Mouse (Mus musculus) layer of hippocampus, adult 8-10 months (tissue): Measurements from ENCODE around the gene Ecm2. TPM values are rescaled to one million over a fixed set of nuclear protein-coding genes. Genes with fewer than 3 reads are reported as not detected.

Experiments
- DNase-seq, 2 experiments: peaks; one replicate each; pipeline ENCODE4 v3.0.0; 2022; ENCODE audit warnings: low spot score in 2 of 2
- total RNA-seq, 4 experiments: library from RNA; stranded (reverse); gene quantifications; 2 replicates each; pipeline ENCODE4 v1.2.4; 2022

Gene Ecm2
- total RNA-seq, 4 experiments from 2014 or later: 6.6 to 9.4 (median 7.3) TPM

DNA sequence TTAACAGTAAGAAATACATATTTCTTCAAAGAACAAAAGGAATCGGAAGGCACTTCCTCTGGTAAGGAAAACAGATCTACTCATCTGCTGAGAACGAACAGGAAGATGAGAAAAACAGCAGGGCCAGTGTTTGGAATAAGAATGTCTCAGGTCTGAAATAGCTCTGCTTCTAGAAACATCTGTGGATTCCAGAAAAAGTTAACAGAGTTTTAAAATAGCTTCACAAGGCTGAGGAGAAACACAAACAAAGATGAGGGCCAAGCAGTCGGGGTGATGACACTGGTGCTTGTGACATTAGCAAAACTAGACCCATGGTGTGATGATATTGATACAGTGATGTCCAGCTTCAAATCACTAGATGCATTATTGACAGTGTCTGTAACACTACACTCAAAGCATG, 2.6 kb downstream of the Ecm2 start:
- no peak for DNase-seq

DNA sequence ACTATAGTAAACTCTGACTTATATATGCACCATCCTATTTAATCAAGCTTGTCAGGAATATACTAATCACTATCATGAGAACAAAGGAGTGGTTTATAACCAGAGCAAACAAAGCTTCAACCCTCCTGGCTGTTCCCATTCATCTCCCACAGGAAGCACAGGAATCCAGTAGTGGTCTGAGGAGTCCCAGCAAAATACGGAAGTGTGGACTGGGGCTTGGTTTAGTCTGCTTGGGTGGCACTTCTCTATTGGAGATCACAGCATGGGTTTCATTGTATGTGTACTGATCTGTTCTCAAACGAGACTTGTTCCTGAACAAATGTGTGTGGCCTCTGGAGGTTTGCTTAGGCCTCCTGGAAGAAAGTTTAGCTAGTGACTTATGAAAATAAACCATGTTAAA, 14.2 kb downstream of the Ecm2 start:
- DNase-seq: no peak

DNA sequence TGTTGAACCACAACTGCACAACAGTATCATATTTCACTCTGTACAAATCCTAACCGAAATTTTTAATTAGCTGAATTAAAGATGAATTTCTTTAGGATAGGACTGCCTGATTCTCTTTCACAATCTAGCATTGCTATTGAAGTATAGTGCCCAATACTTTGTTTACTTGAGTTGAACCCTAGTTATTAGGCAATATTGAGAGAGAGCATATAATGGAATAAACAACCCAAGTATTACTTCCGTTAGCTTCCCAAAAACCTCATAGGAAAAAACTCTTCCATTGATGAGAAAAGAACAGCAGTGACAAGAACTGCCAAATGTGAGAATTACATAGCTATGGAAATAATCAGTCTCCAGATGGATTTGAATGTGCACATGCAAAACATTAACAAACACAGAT, 21.6 kb downstream of the Ecm2 start:
- no peak for DNase-seq

DNA sequence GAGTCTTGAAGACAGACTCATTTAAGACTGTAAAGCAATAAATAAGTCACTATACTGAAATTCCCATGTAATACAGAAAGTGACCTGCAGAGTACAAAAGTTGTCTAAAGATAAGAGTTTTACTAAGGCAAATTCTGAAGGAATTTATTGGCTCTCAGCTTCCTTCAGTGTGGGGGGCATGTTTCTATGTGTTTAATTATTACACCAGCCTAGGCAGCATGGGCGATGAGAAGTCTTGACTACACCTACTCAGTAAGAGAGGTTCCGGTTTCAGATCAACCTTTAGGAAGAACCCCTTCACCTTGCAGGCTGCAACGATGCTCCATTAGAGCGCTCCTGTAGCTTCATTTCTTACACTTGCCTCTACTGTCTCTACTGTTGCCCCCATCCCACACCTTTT, 26.0 kb downstream of the Ecm2 start:
- no peak for DNase-seq

DNA sequence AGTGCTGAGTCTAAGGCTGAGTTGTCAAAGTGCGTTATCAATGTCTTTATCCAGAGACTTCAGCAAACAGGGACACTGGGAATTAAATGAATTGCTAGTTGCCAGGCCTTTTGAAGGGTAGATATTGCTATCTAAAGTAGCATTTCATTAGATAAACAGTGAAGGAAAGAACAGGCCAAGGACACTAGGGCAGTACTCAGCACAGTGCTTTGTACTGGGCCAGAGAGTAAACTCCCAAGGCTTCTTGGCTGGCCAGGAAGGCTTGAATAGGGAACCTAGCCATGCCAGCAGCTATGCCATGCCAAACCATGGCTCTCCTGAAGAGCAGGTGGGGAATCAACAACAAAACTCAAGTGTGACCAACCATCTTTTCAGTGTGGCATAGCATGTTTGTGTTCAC, 32.3 kb downstream of the Ecm2 start:
- no peak for DNase-seq

DNA sequence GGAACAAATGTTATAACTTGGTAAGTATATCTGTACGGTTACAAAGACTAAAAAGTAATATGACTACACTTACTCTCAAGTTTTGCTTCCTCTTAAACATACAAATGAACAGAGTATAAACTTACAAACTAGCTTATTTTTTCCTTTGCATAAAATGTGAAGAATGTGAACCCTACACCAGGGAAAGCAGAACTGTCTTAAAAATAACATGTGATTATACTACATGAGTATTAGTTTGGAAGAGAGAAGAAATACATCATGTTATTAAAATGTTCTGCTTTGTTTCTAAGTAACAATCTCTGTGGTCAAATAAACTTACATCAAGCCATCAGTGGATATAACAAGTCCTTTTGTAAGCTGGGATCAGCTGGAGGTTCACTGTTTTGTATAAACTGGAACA, 34.1 kb downstream of the Ecm2 start:
- DNase-seq: no peak

DNA sequence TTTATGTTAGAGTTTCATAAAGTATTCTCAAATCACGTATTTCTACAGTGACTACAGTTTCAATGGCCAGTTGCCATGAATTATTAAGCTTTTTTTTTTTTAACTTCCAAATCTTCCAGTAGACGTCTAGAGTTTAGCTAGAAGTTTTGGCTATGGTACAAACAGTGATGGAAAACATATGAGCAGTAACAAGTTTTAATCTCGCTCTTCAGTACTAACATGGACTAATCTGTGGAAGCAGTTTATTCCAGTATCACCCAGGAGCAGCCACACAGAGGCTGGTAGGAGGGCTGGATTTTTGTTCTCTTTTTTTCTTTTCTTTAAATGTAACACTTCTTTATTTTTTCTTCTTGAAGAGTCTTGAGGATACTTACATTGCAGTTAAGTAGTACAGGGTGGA, 39.7 kb downstream of the Ecm2 start, which contains the start of gene Aspn:
Gene Aspn, plus strand, starts transcription at position 165 of the 400 bp plus-strand sequence.
- DNase-seq: no peak

DNA sequence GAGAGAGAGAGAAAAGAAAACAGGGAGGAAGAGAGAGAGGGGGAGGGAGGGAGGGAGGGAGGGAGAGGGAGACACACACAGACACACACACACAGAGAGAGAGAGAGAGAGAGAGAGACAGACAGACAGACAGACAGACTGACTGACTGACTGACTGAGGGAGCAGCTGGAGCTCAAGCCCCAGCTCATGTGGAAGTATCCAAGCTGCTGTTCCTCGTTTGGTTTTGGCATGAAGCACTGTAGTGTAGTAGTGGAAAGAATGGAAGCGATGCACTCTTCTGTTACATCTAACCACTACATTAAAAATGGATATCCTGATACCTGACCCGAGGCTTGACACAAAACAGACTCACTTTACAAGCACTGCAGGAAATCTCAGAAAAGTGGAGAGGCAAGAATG, 41.0 kb downstream of the Ecm2 start:
- no peak for DNase-seq

DNA sequence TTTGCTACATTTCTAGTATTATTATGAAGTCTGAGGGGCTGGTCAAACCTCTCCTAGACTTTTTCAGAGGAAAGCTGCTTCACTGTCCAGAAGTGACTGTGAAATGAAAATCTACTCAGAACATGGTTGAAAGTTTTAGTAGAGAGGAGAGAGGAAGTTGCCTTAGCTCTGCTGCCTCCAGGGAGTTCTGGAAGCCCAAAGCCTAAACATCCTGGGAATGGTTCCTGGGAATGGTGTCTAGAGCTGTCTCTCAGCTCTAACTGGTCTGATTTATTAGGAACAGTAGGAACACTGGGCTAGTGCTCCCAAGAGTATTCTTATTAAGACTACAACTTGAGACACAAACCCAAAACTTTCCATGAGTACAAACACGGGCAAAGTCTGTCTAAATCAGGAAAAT, 41.9 kb downstream of the Ecm2 start:
- no peak for DNase-seq

DNA sequence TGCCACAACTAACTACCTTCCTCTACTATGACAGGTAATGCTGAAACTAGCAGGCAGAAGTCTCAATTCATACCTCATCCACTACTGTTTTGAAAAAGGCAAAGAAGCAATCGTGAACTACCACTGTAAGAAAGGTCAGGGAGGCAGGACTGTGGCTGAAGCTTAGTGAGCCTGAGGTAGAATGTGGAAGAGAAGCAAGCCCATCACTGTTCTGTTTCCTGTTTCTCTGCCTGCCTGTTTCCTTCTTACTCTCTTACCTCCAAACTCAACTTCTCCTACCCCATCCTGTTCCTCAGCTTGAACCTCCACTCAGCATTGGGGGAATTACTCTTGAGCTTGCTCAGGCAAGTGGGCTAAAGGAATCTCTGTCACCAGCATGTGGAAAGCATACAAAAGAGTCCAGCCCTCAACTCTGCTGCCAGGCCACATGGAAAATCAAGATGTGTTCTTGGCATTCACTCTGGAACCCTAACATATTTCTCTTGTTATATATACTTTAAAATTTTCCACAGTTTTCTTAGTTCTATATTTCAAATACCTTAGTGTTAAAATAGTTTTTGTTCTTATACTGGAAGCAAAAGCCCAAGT, 43.0 kb downstream of the Ecm2 start:
- no peak for DNase-seq

DNA sequence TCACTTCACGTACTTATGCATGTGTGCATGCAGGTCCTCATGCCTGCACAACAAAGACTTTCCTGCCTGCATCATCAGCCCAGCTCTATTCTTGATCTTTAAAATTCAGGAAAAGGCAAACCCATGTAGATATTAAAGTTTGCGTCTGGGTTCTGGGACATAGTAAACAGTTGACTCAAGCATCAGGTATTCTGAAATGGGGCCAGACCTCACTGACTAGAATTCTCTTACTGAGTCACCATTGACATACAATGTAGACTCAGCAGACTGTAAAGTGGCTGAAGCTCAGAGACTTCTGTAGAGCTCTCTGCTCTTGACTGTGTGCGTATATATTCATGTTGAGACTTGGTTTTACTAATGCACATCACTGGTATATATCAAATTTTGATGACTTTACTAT, 45.0 kb downstream of the Ecm2 start:
- DNase-seq: no peak

DNA sequence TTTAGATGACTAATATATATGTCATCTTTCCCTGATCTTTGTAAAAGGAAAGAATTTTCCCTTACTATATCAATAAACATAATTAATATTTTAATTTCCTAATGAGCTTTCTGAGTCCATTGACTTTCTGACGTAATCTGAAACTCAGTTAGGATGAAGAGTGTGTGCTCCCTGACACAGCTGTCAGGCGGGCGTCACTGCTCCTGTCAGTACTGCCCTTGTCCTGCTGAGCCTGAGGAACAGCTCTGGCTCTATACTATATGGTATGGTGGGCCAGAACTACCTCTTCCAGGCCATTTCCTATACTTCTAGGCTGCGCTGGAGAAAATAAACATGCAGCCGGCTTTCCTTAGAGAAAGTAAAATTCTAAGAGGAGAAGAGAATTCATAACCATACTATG, 49.9 kb downstream of the Ecm2 start:
- DNase-seq: no peak

DNA sequence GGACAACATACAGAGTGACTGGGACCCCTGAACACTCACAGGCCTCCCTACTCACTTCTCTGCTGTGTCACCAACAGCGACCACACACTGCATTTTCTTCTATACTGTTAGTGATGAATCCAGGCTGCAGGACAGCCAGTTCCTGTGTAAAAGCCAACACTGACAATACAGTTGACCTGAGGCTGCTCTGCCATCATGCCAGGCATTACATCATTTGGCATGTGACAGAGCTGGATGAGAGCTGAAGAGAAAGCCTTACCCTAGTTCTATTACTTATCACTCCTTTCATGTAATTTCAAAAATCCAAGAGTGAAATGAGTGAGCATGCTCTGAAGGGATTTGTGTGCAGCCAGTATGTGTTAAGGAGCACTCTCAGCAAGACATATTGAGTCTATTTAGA, 51.6 kb downstream of the Ecm2 start:
- no peak for DNase-seq

DNA sequence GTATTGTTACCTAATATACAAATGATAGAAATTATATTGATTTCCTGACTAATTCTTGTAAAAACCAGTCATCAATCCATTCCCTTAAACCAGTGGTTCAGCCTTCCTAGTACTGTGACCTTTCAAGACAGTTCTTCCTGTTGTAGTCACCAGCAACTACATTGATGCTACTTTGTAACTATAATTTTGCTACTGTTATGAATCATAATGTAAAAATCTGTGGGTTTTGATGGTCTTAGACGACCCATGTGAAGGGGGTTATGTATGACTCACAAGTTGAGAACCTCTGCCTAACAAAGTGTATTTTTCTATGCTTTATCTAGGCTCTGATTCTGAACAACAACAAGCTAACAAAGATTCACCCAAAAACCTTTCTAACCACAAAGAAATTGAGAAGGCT, 52.3 kb downstream of the Ecm2 start:
- no peak for DNase-seq

DNA sequence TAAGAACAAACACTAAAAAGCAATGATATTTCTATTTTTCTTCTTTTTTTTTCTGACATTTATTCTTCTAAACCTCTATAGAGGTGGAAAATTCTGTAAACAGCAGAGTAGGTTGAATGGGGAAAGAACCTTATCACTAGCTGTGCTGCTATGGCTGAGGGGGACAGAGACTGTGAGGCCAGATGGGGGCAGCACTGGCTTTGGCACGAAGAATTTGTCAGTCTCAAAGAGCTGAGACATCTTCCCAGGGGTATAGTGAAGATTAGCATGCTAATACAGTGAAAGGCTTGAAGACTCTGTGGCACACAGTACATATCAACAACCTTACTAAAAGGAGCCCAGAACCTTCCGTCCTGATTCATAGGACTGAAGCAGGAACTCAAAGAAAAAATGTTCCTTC, 54.6 kb downstream of the Ecm2 start:
- no peak for DNase-seq

DNA sequence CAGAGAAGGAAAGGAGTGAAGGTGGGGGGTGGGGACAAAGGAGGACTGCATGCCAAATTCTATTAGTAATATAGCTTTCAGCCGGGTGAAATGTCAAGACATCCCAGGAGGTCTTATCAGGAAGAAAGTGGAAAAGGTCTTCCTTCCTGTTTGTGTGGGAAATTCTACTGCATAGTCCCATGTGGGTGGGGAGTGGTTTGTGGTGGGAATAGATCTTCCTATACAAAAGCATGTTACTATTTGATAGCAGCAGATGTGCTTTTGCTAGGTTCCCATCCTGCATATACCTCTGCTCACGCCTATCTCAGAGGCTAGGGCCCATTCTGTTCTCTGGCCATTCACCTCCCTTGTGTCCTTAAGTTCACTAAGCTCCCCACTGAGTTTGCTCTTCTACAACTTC, 56.3 kb downstream of the Ecm2 start:
- DNase-seq: no peak

DNA sequence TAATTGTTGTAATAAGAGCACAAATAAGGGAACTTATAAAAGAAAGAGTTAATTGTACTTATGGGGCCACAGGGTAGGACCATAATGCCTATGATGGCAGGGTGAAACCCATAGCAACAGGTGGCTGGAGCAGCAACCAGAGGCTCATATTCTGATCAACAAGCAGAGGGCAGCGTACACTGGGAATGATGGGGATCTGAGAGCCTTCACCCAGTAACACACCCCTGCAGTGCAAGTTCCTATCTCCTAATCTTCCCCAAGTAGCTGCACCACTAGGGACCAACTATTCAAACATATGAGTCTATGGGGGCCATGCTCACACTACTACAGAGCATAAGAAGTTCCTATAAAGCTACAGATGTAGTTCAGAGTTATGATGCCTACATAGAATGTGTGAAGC, 59.7 kb downstream of the Ecm2 start:
- DNase-seq: no peak

DNA sequence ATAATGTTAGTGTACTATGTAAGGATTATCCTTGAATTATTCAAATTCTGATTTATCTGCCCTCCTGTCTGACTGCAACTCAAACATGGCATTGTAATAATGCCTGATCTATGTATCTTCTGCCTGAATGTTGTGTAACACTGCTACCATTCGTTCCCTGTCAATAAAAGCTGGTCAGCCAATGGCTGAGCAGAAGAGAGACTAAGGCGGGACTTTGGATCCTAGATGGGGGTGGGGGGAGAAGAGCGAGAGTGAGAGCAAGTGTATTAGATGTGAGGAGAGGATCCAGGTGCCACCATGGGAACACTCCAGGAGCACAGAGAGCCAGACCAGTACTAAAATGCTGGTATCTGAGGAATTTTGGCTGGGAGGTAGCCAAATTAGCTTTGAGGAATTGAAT, 65.8 kb downstream of the Ecm2 start:
- no peak for DNase-seq

DNA sequence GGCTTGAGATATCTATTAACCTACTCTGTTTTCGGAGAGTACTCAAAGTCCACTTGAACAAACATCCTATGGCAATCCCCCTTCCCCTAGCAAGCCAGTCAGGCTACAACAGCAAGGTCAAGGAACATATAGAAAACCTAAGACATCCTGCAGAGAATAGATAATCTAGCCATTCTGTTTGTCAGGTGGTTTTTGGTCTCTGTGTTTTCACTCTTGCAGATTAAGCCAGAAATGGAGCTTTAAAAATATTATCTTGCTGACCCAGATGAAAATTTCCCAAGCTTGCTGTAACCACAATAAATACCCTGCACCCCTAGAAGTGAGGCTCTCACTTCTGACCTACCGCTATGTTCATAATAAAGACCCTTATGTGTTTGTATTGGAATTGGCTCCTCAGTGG, 66.8 kb downstream of the Ecm2 start:
- no peak for DNase-seq

DNA sequence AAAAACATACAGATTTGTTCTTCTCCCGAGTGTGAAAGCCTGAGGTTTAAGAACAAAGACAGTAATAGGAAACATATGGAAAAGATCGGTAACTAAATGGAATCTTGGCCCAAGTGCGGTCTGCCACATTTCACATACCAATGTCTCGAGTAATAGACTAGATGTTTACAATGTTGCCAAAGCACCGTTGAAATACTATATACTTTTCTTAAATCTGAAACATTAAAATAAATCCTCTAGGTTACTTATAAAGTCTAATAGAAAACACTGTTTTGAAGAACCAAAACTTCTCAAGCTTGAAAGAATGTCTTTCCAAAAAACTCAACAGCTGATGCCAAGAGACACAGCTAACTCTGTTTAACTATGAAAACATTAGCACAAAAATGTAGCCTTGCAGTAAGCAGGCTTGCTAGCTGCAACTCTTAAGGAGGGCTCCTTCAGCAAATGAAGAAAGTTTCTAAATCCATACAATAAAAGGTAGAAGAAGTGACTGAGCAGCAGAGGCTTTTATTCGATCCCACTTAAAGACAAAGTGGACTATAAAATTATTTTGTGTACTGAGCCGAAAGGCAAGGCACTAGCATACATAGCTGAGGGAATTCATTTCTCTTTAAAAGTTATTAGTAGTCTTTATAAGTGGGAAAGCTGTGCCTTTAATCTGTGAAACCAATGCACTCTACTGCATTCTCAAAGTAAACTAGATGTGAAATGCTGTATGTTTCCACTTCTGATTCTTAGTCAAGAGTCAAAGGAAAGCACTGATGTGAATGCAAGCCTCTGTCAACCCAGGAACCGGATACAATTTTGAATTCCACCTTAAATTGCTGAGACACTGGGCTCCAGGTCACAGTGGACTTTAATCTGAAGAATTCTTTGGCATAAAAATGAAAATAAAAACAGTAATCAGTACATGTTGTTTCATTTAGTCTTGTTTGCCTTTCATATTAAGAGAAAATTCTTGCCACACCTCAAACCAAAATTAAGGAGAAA, 77.2 kb downstream of the Ecm2 start, which contains the start of gene Omd:
Gene Omd, plus strand, starts transcription at position 922 of the 990 bp plus-strand sequence.
- DNase-seq: no peak
